Mouse (Mus musculus): ENCODE measurements at regions not wholly inside any gene's neighbourhood (a gene's known extent, or its start where the extent isn't known, plus 50 kb on each side); places are given as distances from the start of the nearest gene placed in this dataset.

DNA sequence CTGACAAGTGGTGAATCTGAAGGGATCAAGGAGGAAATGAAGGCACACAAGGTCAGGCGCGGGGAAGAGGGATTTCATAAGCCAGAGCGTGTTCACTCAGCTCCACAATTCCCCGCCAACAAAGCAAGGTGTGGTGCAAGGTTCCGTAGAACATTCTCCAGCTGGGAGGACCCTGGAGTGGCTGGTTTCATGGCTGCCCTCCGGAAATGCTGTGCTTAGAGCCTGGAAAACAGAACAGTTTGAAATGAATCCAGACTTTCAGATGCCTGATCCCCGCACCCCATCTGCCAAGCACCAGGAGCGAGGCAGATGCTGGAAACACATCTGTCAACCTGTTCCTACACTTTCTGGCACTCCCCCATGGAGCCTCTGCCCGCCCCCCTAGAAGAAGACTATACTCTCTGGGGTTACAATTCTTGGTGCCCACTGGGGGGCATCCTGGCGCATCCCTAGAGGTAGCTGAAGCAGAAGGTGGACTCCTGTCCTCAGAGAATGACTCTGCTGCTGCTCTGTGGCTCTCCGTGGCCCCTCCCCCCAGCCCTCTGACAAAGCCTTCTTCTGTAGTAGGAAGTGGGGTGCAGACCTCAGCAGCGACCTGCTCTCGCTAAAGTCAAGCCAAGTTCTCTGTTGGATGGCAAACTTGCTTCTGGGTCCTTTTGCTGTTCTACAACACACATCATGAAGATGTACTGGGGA is 54.5 kb upstream of the Mafb start:
- ATAC-seq (ENCODE audit: insufficient read depth, low read depth) (no peak), DNase-seq (ENCODE audit: low spot score) (no peak)
- no peak overlapping the region; the same call in 1 of the 2 replicates for H3K4me2 ChIP-seq (ENCODE audit: low read depth, low read length)
- H3K9me3 ChIP-seq (replicated peaks; ENCODE audit: control insufficient read depth, low read length): no peaks in the 10 kb centered on the region
- TF ChIP-seq CTCF (IDR thresholded peaks at IDR 0.05; ENCODE audit: low read depth): no peak
- TF ChIP-seq EP300 (IDR thresholded peaks at IDR 0.05; ENCODE audit: low read depth): no peak
- no peaks in the 10 kb centered on the region for H3K36me3 ChIP-seq (replicated peaks; ENCODE audit: control insufficient read depth, insufficient read depth, low read length)
- H3K9ac ChIP-seq (replicated peaks; ENCODE audit: low read depth, low read length): no peak overlapping the region
- no peak overlapping the region for H3K4me3 ChIP-seq (ENCODE audit: low read depth, low read length)
- 24% methylated on average over 13 of the region's 13 CpGs for WGBS
- no peaks in the 10 kb centered on the region for H3K4me1 ChIP-seq (ENCODE audit: control insufficient read depth, insufficient read depth)
- H3K27ac ChIP-seq (ENCODE audit: low read depth): no peak overlapping the region
- no peaks in the 10 kb centered on the region for H3K27me3 ChIP-seq (ENCODE audit: control insufficient read depth, insufficient read depth, low read length)

DNA sequence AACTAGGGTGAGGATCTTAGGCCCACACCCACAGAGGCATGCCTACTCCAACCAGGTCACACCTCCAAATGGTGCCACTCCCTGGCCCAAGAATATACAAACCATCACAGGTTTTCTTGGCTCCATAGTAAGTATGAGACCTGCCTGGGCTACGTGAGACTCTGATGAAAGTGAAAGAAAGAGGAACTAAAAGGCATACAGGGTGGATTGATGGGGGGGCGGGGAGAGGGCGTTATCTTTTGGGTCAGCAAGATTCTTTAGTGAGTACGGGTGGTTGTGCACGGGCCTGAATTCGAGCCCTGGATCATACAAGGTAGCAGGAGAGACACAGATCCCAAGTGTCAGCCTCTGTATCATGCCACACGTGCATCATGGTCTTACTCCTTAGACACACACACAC is 57.6 kb upstream of the Mafb start:
- ATAC-seq (ENCODE audit: insufficient read depth, low read depth): no peak
- TF ChIP-seq EP300 (IDR thresholded peaks at IDR 0.05; ENCODE audit: low read depth): no peak
- no peak for TF ChIP-seq CTCF (IDR thresholded peaks at IDR 0.05; ENCODE audit: low read depth)
- no peak overlapping the region for H3K4me2 ChIP-seq (ENCODE audit: low read depth, low read length)
- H3K27ac ChIP-seq (ENCODE audit: low read depth): no peak overlapping the region
- H3K9ac ChIP-seq (replicated peaks; ENCODE audit: low read depth, low read length): no peak overlapping the region
- H3K36me3 ChIP-seq (replicated peaks; ENCODE audit: control insufficient read depth, insufficient read depth, low read length): no peaks in the 10 kb centered on the region
- no peaks in the 10 kb centered on the region for H3K4me1 ChIP-seq (ENCODE audit: control insufficient read depth, insufficient read depth)
- H3K9me3 ChIP-seq (replicated peaks; ENCODE audit: control insufficient read depth, low read length): no peaks in the 10 kb centered on the region
- 83% methylated on average over 7 of the region's 7 CpGs for WGBS
- no peak for DNase-seq (ENCODE audit: low spot score)
- no peak overlapping the region for H3K4me3 ChIP-seq (ENCODE audit: low read depth, low read length)
- 0 out of 2 replicates have a peak, but pooled peaks cover 3% of the 10 kb centered on the region for H3K27me3 ChIP-seq (ENCODE audit: control insufficient read depth, insufficient read depth, low read length)

DNA sequence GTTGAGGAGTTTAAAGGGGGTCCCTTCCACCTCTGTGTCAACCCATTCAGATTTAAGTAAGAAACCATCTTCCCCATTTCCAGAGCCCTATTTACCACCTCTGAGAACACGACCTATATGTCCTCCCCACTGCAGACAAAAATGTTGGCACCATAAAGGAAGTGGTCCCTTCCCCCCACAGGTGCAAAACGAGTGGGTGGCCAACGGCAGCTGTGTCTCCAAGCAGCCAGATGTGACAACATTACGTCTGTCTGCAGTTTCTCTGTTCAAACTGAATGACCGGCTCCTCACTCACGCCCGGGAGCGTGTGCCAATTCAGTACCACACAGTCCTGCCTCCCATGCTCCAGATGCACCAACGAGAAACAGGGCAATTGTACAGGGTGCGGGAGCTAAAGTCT is 60.6 kb upstream of the Mafb start:
- H3K9me3 ChIP-seq (replicated peaks; ENCODE audit: control insufficient read depth, low read length): 0 out of 2 replicates have a peak, but pooled peaks cover 3% of the 10 kb centered on the region
- H3K4me2 ChIP-seq (ENCODE audit: low read depth, low read length): no peak overlapping the region
- TF ChIP-seq EP300 (IDR thresholded peaks at IDR 0.05; ENCODE audit: low read depth) (no peak), CTCF (IDR thresholded peaks at IDR 0.05; ENCODE audit: low read depth) (no peak)
- H3K9ac ChIP-seq (replicated peaks; ENCODE audit: low read depth, low read length): no peak overlapping the region
- H3K27ac ChIP-seq (ENCODE audit: low read depth): no peak overlapping the region
- DNase-seq (ENCODE audit: low spot score) (no peak), ATAC-seq (ENCODE audit: insufficient read depth, low read depth) (no peak)
- 0 out of 2 replicates have a peak, but pooled peaks cover 3% of the 10 kb centered on the region for H3K27me3 ChIP-seq (ENCODE audit: control insufficient read depth, insufficient read depth, low read length)
- 60% methylated on average over 10 of the region's 10 CpGs for WGBS
- H3K36me3 ChIP-seq (replicated peaks; ENCODE audit: control insufficient read depth, insufficient read depth, low read length): no peaks in the 10 kb centered on the region
- no peaks in the 10 kb centered on the region for H3K4me1 ChIP-seq (ENCODE audit: control insufficient read depth, insufficient read depth)
- H3K4me3 ChIP-seq (ENCODE audit: low read depth, low read length): no peak overlapping the region

DNA sequence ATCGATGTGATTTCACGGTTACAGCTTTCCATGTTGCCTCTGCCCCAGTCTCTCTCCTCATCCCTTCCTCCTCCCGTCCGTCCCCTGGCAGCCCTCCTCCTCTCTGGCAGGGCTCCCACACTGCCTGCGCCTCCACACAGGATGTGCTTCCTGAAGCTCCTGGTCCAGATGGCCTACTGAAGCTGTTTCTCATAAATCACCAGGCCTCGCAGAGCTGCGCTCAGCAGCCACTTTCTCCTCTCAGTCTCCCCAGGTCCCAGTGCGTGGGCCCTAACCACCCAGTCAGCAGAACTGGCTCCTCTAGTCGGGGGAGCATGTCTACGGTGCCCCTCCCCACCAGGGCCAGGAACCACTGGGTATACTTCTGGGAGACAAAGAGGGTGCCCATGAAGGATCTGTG is 66.4 kb upstream of the Mafb start:
- WGBS: 41% methylated on average over 9 of the region's 10 CpGs
- DNase-seq (ENCODE audit: low spot score) (peak; percentile 40), ATAC-seq (ENCODE audit: insufficient read depth, low read depth) (peak; percentile 85)
- peaks cover 19% of the 10 kb centered on the region for H3K4me1 ChIP-seq (ENCODE audit: control insufficient read depth, insufficient read depth)
- no peak overlapping the region for H3K4me3 ChIP-seq (ENCODE audit: low read depth, low read length)
- H3K36me3 ChIP-seq (replicated peaks; ENCODE audit: control insufficient read depth, insufficient read depth, low read length): no peaks in the 10 kb centered on the region
- no peak for TF ChIP-seq EP300 (IDR thresholded peaks at IDR 0.05; ENCODE audit: low read depth)
- no peak for TF ChIP-seq CTCF (IDR thresholded peaks at IDR 0.05; ENCODE audit: low read depth)
- H3K9ac ChIP-seq (replicated peaks; ENCODE audit: low read depth, low read length): no peak overlapping the region
- H3K27ac ChIP-seq (ENCODE audit: low read depth): peak overlapping the region; percentile 43; the same call in 1 of the 2 replicates
- H3K27me3 ChIP-seq (ENCODE audit: control insufficient read depth, insufficient read depth, low read length): no peaks in the 10 kb centered on the region
- no peak overlapping the region for H3K4me2 ChIP-seq (ENCODE audit: low read depth, low read length)
- H3K9me3 ChIP-seq (replicated peaks; ENCODE audit: control insufficient read depth, low read length): 0 out of 2 replicates have a peak, but pooled peaks cover 3% of the 10 kb centered on the region

DNA sequence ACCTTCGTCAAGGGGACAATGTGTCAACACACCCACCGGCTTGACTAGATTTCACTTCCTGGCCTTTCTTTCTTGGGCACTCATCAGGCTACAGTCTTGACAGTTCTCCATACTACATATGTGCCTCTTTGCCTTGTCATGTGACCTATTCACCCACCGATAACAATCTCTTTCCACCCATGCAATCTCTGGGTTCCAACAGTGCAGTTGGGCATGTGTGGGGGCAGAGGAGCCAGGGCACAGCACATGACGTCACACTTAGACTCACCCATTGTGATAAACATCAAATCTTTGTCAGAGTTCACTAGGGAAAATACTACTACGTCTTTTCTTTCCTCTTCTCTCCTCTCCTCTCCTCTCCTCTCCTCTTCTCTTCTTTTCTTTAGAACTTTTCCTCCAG is 67.8 kb upstream of the Mafb start:
- Histone ChIP-seq H3K36me3 (replicated peaks; ENCODE audit: control insufficient read depth, insufficient read depth, low read length) (no peaks in the 10 kb centered on the region), H3K4me1 (ENCODE audit: control insufficient read depth, insufficient read depth) (peaks cover 19% of the 10 kb centered on the region), H3K27ac (ENCODE audit: low read depth) (no peak overlapping the region), H3K4me3 (ENCODE audit: low read depth, low read length) (no peak overlapping the region), H3K9ac (replicated peaks; ENCODE audit: low read depth, low read length) (no peak overlapping the region), H3K27me3 (ENCODE audit: control insufficient read depth, insufficient read depth, low read length) (no peaks in the 10 kb centered on the region), H3K9me3 (replicated peaks; ENCODE audit: control insufficient read depth, low read length) (0 out of 2 replicates have a peak, but pooled peaks cover 3% of the 10 kb centered on the region), H3K4me2 (ENCODE audit: low read depth, low read length) (no peak overlapping the region)
- TF ChIP-seq CTCF (IDR thresholded peaks at IDR 0.05; ENCODE audit: low read depth) (no peak), EP300 (IDR thresholded peaks at IDR 0.05; ENCODE audit: low read depth) (no peak)
- ATAC-seq (ENCODE audit: insufficient read depth, low read depth): no peak
- 43% methylated on average over 5 of the region's 5 CpGs for WGBS
- DNase-seq (ENCODE audit: low spot score): no peak

DNA sequence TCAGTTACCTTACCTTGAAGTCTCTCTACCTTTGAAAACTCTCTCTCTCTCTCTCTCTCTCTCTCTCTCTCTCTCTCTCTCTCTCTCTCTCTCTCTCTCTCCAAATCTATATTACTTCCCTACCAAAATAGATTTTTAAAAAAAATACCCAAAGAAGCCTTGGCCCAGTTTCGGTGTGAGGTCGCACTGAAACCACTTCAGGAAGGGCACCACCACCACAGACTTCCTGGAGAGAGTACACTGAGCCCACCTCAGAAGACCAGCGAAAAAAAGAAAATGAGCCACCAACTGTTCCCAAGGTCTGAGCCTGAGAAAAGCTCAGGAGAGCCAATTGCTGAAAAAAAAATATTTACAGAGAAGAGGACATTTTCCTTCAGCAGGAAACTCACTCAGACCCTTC is 68.8 kb upstream of the Mafb start:
- Histone ChIP-seq H3K27me3 (ENCODE audit: control insufficient read depth, insufficient read depth, low read length) (no peaks in the 10 kb centered on the region), H3K27ac (ENCODE audit: low read depth) (no peak overlapping the region), H3K9ac (replicated peaks; ENCODE audit: low read depth, low read length) (no peak overlapping the region), H3K4me1 (ENCODE audit: control insufficient read depth, insufficient read depth) (peaks cover 19% of the 10 kb centered on the region), H3K4me3 (ENCODE audit: low read depth, low read length) (no peak overlapping the region), H3K4me2 (ENCODE audit: low read depth, low read length) (no peak overlapping the region), H3K36me3 (replicated peaks; ENCODE audit: control insufficient read depth, insufficient read depth, low read length) (no peaks in the 10 kb centered on the region), H3K9me3 (replicated peaks; ENCODE audit: control insufficient read depth, low read length) (0 out of 2 replicates have a peak, but pooled peaks cover under 1% of the 10 kb centered on the region)
- 69% methylated on average over 3 of the region's 3 CpGs for WGBS
- no peak for DNase-seq (ENCODE audit: low spot score)
- no peak for TF ChIP-seq EP300 (IDR thresholded peaks at IDR 0.05; ENCODE audit: low read depth)
- TF ChIP-seq CTCF (IDR thresholded peaks at IDR 0.05; ENCODE audit: low read depth): no peak
- no peak for ATAC-seq (ENCODE audit: insufficient read depth, low read depth)

Data from heart, postnatal 0 days (tissue).